Mouse (Mus musculus): ENCODE measurements at regions not wholly inside any gene's neighbourhood (a gene's known extent, or its start where the extent isn't known, plus 50 kb on each side); places are given as distances from the start of the nearest gene placed in this dataset.

- ATAC-seq (ENCODE audit: low TSS enrichment), result peak; percentile 94
Measured at GRCm38 (mm10) chr9:113488651-113489050, 219.4 kb downstream of the Pdcd6ip start.

DNA sequence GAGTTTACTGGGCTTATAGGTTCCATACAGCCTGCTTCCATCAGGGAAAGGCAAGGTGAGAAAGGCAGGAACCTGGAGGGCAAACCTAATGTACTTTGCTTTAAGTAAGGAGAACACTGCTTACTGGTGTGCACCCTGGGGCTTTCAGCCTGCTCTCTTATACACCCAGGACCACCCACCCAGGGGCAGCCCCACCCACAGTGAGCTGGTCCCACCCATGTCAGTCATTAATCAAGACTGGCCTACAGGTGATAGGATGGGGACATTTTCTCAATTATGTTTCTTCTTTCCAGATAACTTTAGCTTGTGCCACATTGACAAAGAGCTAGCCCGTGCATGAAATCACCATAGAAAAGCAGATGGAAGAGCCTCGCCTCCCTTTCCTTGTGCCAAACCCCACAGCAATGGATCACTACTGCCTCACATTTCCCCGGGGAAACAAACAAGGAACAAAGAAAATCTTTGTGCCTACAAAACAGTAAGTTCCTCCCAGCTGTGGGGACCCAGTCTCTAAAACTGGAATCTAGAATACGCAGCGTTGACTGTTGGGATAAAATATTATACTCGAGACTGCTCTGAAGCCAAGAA is 221.5 kb downstream of the Pdcd6ip start:
- no peak for ATAC-seq (ENCODE audit: low TSS enrichment)

DNA sequence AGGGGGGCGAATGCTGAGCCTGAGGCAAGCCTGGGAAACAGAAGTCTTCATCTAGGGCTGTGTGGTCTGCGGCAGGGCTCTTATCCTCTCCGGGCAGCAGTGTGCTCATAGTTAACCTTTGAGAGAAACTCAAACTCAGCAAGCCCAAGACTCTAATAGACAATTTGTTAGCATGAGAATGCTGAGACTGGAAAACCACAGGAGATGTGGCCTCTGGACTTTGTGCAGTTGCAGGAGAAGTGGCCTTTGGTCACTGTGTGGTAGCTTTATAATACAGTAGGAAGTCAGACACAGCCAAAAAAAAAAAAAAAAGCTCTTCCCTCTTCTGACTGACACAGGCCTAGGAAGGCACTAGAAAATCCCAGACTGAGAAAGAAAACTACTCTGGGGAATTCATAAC is 228.2 kb downstream of the Pdcd6ip start:
- no peak for ATAC-seq (ENCODE audit: low TSS enrichment)

GRCm38 (mm10) chr9:113478761-113479265 is 229.2 kb downstream of the Pdcd6ip start:
- ATAC-seq (ENCODE audit: low TSS enrichment), result no peak

DNA sequence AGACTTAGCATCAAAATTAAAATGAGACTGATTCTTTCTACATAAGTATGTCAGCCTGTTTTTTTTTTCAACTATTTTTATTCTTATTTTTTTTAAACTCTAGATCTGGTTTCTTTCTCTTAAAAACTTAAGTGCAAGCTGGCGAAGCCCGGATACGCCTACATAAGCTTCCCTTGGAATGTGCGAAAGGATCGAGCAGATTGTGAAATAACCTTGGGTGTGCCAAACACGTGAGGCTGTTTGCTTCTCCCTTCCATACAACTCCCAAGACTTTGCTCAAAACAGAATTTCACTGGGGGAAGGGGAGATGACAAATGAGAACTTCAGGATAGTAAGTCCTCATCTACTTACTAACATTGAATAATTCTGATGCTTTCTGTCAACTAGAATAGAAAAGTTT is 236.3 kb downstream of the Pdcd6ip start:
- peak; percentile 84 for ATAC-seq (ENCODE audit: low TSS enrichment)

GRCm38 (mm10) chr9:113462888-113463287 is 245.2 kb downstream of the Pdcd6ip start:
- no peak for ATAC-seq (ENCODE audit: low TSS enrichment)

GRCm38 (mm10) chr9:113462267-113462887 is 245.7 kb downstream of the Pdcd6ip start:
- ATAC-seq (ENCODE audit: low TSS enrichment), result no peak

- no peak for ATAC-seq (ENCODE audit: low TSS enrichment)
Measured at GRCm38 (mm10) chr9:113459885-113460284, 248.2 kb downstream of the Pdcd6ip start.

DNA sequence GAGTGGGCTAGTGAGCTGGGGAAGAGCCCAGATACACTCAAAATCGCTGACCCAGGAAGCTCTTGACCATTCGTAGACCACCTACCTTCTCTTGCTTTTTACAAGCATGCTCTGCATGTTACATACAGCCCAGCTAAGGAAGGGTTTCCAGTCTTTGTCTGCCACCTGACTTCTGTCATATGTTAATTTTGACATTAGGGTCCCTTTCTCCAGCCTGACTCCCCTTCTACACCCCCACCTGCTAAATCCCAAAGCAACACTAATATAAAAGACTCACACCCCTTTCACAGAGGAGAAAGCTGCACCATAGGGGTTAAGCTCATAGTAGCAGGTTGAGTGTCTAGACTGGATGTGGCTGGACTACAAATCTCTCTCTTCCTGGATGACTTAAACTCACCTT is 248.8 kb downstream of the Pdcd6ip start:
- no peak for ATAC-seq (ENCODE audit: low TSS enrichment)

- no peak for ATAC-seq (ENCODE audit: low TSS enrichment)
Measured at GRCm38 (mm10) chr9:113458741-113459154, 249.3 kb downstream of the Pdcd6ip start.

DNA sequence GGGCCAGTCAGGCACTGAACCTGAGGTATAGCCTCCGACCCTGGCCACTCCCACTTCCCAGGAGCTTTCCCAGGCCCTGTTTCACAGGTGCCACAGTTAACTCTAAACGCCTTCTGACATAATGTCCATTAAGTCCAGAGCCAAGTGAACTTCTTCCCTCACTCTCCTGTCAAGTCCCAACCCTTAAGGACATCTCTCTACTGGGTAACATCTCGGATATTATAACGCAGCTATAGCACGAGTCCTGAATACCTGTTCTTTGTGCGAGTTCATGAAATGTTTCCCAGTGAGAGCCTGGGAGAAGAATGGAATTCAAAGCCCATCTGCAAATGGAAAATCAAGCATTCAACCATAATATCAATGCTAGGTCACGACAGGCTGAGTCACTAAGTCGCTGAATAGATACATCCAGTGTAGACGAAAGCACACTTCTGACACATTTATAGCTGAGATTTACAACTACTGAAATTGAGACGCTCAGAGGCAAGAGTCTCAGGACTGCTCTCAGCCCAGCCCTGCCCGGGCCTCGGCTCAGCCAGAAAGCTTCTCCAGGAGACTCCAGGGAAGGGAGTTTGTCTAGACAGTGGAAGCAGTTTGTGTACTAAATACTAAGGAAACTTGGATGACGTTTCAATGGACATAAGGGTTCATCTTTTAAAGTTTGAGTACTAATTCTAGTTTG is 250.7 kb downstream of the Pdcd6ip start:
- no peak for ATAC-seq (ENCODE audit: low TSS enrichment)

- no peak for ATAC-seq (ENCODE audit: low TSS enrichment)
Measured at GRCm38 (mm10) chr9:113455577-113455976, 252.5 kb downstream of the Pdcd6ip start.

- no peak for ATAC-seq (ENCODE audit: low TSS enrichment)
Measured at GRCm38 (mm10) chr9:113453231-113453630, 254.8 kb downstream of the Pdcd6ip start.

DNA sequence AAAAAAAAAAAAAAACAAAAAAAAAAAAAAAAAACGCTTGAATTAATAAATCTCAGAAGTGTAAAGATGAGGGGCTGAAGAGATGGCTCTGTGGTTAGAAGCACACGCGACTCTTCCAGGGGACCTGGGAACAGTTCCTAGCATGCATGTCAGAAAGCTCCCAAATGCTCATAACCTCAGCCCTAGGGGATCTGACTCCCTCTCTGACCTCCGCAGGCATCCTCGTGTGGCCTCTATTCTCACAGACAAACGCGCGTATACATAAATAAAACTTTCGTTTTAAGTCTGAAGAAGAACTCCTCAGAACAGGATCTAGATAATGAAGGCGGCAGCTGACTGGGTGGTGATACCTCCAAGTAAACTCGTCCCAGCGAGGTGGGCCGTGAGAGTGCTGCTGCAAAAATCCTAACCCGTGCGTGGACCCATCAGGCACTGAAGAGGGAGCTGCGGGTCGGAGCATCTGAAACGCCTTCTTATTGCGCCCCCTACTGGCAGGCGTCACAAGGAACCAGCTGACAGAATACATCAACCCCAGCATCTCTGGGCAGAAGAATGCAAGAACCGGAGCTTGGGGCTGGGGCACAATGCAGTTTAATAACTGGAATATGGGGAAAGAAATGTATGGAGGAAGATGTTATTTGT is 266.2 kb downstream of the Pdcd6ip start:
- peak; percentile 90 for ATAC-seq (ENCODE audit: low TSS enrichment)

GRCm38 (mm10) chr9:113438394-113438793 is 269.7 kb downstream of the Pdcd6ip start:
- ATAC-seq (ENCODE audit: low TSS enrichment), result no peak

GRCm38 (mm10) chr9:113435921-113436320 is 272.1 kb downstream of the Pdcd6ip start:
- ATAC-seq (ENCODE audit: low TSS enrichment), result no peak

GRCm38 (mm10) chr9:113433424-113433823 is 274.6 kb downstream of the Pdcd6ip start:
- peak; percentile 89 for ATAC-seq (ENCODE audit: low TSS enrichment)

DNA sequence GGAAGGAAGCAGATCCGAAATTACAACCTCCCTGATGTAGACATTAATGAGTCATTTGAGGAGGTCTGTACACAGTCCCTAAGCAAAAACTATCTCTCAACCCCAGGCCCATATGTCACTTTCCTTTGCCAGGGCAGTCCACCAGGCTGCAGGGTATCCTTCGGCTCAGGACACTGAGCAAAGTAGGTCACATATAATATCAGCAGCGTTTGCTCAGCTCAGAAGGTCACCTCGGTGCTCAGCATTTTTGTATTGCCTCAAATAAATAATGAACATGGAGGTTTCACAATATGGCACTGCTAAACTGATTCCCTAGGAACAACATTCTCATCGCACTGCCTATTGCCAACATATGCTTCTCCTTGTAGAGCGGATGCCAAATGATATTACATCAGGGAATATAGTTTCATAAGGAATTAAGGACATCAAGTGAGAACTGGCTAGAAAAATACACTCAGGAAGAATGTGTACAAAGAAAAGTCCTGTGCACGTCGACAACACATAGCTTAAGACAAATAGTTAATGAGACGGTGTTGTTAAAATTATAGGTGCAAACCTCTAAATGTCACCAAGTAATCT is 275.4 kb downstream of the Pdcd6ip start:
- peak; percentile 62; the same call in 1 of the 2 replicates for ATAC-seq (ENCODE audit: low TSS enrichment)

GRCm38 (mm10) chr9:113430411-113430810 is 277.6 kb downstream of the Pdcd6ip start:
- no peak for ATAC-seq (ENCODE audit: low TSS enrichment)

DNA sequence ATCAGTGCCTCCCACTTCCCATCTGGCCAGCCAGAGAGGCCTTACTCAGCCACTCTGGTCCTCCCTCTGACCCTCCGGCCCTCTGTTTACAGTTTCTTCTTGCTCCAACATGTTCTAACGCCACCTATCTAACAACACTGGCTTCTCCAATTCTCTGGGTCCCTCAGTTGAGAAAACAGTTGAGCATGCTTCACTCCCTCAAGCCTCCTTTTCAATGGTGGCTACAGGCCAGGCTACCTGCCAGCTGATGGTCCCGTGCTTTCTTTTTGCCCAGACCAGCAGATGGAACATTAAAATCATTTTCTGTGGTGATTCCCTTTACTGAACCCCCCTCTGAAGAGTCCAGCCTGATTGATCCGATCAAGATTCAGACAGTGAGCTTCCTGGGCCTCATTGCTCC is 280.8 kb downstream of the Pdcd6ip start:
- no peak for ATAC-seq (ENCODE audit: low TSS enrichment)

- ATAC-seq (ENCODE audit: low TSS enrichment), result no peak
Measured at GRCm38 (mm10) chr9:113426324-113426723, 281.7 kb downstream of the Pdcd6ip start.

DNA sequence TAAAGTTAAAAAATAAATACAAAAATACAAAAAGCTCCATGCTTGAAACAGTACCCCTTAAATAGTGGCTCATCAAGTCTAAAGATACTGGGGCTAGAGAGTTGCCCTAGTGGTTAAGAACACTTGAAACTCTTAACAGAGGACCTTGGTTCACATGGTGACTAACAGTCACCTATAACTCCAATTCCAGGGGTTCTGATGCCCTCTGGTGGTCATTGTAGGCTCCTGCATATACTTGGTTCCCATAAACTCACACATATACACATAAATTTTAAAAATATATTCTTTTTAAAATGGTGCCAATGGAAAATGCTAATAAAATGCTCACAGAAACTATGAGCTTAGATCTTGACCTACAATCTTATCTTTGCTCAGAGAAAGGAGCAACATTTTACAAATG is 286.4 kb downstream of the Pdcd6ip start:
- no peak for ATAC-seq (ENCODE audit: low TSS enrichment)

All from frontal cortex, adult (tissue).